Mouse (Mus musculus): Measurements from ENCODE around the gene Wwp2. TPM values are rescaled to one million over a fixed set of nuclear protein-coding genes. Genes with fewer than 3 reads are reported as not detected.
"Not testable (repeated sequence)": the region's sequence is repeated elsewhere in the genome, so short reads cannot be mapped to it uniquely, and the experiment has no call there.

Gene Wwp2
- total RNA-seq, 1 experiment from 2014 or later: 102 TPM

DNA sequence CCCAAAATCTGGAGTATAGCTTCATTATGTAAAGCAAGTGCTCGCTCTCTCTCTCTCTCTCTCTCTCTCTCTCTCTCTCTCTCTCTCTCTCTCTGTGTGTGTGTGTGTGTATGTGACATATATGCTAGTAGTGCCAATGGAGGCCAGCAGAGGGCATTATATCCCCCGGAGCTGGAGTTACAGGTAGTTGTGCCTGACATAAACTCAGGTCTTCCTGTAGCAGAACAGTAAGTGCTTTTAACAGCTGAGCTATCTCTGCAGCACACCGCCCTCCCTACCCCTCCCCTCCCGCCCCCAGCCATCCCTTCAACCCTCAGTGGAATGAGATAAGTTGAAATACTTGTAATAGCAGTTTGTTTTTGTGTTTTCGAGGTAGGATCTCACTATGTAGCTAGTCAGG lies 30.5 kb downstream of the Wwp2 start:
- ATAC-seq (ENCODE audit: extremely low read depth, insufficient number of reproducible peaks, low FRiP score, poor library complexity, severe bottlenecking): no peak

DNA sequence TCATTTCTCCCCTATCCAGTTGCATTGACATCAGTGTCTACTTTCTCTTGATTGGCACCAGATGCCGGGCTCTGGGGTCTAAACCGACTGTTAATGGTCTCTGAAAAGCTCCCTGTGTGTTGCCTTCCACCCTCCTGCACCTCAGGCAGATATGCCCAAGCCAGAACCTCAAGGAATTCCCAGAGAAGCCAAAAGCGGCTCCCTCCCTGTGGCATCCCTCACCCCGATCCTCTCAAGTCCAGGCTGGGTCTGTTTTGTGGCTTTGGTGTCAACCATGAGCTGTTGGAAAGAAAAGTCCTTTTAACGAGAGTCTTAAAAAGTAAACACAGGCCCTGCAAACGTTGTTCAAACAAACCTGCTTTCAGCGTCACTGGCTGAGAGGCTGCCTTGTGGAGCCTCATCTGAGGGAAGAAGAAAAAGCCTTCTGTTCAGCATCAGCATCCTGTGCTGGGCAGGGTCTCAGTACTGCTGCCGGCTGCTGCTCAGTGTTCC lies 32.7 kb downstream of the Wwp2 start:
- ATAC-seq (ENCODE audit: extremely low read depth, insufficient number of reproducible peaks, low FRiP score, poor library complexity, severe bottlenecking): no peak

DNA sequence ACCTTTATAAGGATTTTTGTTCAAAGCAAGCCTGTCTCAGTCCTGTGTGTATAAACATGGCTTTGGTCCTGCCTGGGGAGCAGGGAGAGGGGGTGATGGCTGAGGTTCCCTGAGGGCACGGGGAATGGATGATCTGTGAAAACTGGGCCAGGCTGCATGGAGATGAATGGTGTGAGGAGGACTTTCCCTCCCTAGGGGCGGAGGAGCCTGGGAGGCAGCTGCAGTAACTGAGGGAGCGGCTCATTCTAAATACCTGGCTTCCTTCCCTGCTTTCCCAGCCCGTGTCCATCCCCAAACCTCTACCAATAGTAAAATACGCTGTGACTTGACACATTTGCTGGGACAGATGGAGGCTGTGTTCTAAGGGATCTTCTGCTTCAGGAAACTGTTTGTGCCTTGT lies 34.1 kb downstream of the Wwp2 start:
- ATAC-seq (ENCODE audit: extremely low read depth, insufficient number of reproducible peaks, low FRiP score, poor library complexity, severe bottlenecking): no peak

DNA sequence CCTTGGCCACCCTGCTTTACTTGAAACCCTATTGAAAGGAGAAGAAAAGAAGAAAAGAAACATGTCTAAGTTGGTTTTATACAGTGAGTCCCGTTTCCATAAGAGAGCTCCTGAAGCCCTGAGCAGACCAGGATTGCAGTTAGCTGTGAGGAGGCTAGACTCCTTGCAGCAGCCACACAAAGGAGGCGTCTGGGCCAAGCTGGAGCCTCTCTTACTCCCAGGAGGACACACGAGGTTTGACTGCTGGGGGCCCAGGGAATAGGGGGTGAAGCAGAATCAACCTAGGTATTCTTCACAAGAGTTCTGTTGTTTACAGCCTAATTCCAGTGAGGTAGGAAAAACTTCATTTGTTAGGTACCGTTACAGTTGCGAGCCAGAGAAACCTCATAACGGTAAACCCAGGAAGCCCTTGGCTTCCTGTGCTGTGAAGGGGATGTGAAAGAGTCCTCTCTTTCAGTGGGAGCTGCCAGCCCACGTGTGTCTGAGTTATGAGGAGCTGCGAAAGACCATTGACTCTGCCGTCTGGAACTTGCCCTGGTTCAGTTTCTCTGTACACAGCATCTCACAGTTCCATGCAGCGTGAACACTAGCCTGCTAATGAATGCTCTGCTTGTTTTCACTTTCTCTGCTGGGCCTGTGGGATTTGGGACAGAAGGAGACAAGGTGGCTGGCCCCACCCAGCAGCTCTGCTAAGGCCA lies 36.4 kb downstream of the Wwp2 start:
- ATAC-seq (ENCODE audit: extremely low read depth, insufficient number of reproducible peaks, low FRiP score, poor library complexity, severe bottlenecking): no peak

DNA sequence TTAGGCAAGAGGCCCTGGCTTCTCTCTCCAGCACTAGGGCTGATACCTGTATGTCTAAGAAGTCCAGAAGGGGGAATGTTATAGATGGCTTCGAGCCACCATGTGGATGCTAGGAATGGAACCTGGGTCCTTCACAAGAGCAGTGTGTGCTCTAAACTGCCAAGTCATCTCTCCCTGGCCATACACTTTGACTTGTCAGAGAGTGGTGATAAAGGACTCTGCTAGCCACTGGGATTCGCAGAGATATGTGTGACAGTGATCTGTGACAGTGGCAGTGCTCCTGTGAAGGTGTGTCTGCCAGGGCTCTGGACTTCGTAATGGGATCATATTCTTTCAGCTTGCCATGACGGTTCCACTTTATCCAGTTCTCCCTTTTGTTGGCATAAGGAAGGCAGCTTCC lies 37.2 kb downstream of the Wwp2 start:
- ATAC-seq (ENCODE audit: extremely low read depth, insufficient number of reproducible peaks, low FRiP score, poor library complexity, severe bottlenecking): no peak

DNA sequence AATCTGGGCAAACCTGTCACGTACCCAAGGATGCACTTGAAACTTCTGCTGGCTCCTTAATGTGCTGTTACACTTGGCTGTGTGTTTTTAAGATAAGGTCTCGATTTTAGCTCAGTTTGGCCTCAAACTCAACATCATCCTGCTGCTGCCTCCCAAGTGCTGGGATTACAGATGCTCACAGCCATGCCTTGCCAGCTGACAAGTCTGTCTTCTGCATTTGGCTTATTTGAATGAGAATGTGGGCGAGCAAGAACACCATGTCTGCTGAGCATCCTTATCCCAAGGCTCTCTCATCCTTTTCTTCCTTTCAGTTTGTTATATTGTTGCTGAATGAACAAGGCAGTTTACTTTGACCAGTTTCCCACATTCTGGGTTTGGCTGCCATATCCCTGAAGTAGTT lies 39.4 kb downstream of the Wwp2 start:
- ATAC-seq (ENCODE audit: extremely low read depth, insufficient number of reproducible peaks, low FRiP score, poor library complexity, severe bottlenecking): no peak

DNA sequence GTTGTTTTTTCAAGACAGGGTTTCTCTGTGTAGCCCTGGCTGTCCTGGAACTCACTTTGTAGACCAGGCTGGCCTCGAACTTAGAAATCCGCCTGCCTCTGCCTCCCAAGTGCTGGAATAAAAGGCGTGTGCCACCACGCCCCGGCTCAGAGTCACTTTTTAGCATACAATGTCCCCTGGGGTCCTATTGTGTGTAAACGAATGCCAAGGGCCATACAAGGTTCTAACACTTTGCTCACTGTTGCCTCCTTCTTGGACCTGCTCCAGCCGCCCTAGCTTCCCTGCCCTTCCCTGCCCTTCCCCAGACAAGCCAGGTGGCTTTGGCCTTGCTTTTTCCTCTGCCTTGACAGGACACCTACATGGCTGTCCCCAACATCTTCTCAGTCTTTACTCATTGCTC lies 40.6 kb downstream of the Wwp2 start:
- ATAC-seq (ENCODE audit: extremely low read depth, insufficient number of reproducible peaks, low FRiP score, poor library complexity, severe bottlenecking): not testable (repeated sequence)

DNA sequence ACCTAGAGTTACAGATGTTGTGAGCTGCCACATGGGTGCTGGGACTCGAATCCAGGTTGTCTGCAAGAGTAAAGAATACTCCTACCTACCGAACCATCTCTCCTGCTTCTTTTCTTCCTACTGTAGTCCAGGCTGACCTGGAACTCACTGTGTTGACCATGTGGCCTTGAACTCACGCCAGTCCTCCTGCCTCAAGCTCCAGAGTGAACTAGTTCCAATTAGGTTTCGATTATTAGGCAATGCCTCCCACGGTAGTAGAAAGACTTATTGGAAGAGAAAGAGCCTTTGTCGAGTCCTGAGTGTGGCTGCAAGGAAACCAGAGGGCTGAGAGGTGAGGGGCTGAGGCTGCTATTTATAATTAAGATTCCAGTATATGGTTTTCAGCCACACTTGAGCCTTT lies 42.6 kb downstream of the Wwp2 start:
- no peak for ATAC-seq (ENCODE audit: extremely low read depth, insufficient number of reproducible peaks, low FRiP score, poor library complexity, severe bottlenecking)

DNA sequence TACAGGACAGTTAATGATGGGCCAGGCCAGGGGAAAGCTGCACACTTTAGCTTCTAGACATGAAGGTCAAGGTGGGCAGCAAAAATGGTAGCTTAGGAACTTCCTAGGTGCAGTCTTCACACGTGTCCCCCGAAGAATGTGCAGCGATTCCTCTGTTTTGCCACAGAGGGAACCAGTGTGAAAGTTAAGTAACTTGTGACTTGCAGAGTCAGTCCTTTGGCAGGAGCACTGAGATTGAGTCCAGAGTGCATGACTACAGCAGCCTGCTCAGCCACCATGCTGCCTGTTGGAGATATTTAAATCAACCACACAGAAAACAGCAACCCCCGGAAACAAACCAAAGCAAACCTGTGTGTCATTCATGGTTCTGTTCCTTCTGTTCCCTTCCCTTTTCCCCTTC lies 44.3 kb downstream of the Wwp2 start:
- no peak for ATAC-seq (ENCODE audit: extremely low read depth, insufficient number of reproducible peaks, low FRiP score, poor library complexity, severe bottlenecking)

DNA sequence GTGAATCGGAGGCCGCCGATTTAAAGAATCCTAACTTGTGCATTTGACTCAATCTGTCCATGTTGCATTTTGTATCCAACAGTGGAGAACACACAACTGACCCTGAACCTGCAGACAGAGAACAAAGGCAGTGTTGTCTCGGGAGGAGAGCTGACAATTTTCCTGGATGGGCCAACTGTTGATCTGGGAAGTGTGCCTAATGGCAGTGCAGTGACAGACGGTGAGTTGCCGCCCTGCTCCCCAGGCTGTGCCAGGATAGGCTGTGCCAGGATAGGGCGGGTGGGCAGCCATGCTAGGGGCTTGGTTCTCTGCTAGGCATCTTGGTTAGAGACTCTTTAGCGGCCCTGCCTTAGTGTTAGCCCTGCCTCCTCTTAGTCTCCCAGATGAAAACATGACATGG lies 47.1 kb downstream of the Wwp2 start:
- ATAC-seq (ENCODE audit: extremely low read depth, insufficient number of reproducible peaks, low FRiP score, poor library complexity, severe bottlenecking): no peak

DNA sequence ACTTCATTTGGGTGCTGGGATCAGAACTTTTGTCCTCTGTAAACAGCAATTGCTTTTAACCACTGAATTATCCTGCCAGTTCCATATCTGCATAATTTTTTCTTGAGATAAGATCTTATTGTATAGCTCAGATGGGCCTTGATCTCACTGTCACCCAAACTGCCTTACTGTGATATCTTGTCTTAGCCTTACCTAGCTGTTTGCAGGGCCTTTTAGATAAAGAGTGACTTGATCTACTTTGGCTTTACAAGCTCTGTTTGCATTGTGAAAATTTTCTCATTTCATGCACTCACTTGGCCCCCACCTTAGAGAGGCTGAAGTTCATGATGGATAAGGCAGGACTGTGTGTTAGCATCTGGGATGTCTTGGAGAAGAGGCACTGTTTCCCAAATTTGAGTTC lies 48.8 kb downstream of the Wwp2 start:
- ATAC-seq (ENCODE audit: extremely low read depth, insufficient number of reproducible peaks, low FRiP score, poor library complexity, severe bottlenecking): no peak

DNA sequence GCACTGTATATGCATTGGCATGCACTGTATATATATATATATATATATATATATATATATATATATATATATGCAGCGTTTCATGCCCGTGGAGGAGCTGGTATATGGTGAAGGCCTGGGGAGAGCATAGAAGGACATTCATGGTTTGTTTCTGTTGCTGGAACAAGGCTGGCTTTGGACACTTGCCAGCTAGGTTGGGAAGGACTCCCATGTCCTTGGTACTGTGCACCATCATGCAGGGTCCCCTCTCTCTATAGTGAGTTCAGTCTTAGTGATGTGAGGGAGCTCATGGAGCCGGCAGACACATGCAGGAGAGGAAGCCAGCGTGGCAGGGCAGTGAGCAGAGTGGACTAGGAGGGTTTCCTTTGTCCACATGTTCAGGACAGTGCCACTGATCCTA lies 52.4 kb downstream of the Wwp2 start:
- ATAC-seq (ENCODE audit: extremely low read depth, insufficient number of reproducible peaks, low FRiP score, poor library complexity, severe bottlenecking): no peak

DNA sequence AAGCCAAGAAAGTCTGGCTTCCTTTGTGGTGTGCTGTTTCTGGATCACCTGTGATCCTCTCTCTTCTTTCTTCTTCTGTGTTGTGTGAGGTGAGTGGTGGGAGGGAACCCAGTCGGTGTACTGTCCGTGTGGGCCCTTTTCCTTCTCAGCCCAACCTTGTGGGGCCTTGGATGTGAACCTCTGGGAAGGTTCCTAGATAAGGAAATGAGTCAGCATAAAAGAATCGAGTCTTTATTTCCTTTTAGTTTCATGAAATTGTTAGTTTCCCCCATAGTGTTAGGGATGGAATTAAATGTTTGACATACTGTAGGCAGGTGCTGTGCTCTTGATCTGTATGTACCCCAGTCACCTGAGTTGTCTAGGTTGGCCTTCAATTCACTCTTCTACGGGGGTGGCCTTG lies 52.9 kb downstream of the Wwp2 start:
- no peak for ATAC-seq (ENCODE audit: extremely low read depth, insufficient number of reproducible peaks, low FRiP score, poor library complexity, severe bottlenecking)

DNA sequence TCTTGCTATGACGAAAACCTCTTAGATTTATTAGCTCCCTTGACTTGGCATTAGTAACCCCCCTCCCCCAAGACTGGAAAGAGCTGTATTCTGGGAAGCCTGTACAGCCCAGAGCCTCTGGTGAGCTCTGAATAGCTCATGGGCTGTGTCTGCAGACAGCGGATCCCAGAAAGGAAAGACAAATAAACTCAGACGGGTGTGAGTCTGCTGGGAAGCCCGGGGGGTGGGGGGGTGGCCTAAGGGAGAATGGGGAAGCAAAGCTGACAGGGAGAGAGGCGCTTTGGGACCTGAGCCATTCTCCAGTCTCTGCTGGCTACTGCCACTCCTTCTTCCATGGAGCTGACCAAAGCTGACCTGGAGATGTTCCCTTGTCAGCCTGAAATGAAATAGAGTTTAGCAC lies 53.8 kb downstream of the Wwp2 start:
- ATAC-seq (ENCODE audit: extremely low read depth, insufficient number of reproducible peaks, low FRiP score, poor library complexity, severe bottlenecking): no peak

DNA sequence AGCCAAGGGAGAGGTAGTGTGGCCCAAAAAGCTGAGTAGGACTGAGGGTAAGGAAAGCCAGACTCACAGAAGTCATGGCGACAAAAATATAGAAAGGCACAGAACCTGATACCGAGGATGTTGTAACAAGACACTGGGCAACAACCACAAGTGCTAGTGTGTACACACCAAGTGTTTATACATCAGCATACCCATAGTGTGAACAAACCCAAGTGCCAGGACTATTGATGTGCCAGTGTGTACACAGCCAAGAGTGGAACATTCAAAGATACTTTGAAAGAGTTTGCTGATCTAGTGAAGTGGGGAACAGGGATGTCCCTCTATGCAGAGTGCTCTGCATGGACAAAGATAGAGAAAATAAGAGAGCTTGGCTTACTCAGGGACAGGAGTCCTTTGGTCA lies 54.5 kb downstream of the Wwp2 start:
- no peak for ATAC-seq (ENCODE audit: extremely low read depth, insufficient number of reproducible peaks, low FRiP score, poor library complexity, severe bottlenecking)

DNA sequence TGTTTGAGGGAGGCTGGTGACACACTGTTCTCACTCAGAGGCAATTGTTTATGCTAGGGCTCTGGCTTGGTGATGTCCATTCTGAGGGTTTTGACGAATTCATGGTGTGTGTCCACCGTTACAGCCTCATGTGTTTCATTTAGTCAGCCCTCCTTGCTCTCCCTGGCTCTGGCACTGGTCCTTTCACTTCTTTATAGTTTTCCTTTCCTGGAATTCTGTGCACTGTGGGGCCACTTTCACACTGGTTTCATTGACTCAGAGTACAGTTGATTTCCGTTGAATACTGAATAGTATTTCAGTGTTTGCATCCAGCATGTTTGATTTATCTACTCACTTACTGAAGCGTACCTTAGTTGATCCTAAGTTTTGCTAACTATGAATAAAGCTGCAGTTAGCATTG lies 55.0 kb downstream of the Wwp2 start:
- ATAC-seq (ENCODE audit: extremely low read depth, insufficient number of reproducible peaks, low FRiP score, poor library complexity, severe bottlenecking): no peak

DNA sequence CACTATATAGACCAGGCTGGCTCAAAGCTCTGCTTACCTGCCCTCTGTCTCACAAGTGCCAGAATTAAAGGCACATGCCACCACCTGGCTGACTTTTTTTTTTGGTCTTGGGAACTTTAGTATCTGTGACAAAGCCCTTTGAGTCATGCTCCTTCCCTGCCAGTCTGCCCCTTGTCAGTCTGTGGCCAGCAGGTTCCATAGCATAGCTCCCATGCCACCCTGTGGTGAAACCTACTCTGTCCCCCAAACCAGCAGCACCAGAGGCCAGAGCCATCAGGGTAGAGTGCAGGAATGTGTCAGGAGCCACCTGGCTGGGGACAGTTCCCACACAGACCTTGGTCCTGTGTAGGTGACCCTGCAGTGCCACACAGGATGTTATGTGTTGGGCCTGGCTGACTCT lies 55.7 kb downstream of the Wwp2 start:
- ATAC-seq (ENCODE audit: extremely low read depth, insufficient number of reproducible peaks, low FRiP score, poor library complexity, severe bottlenecking): no peak

DNA sequence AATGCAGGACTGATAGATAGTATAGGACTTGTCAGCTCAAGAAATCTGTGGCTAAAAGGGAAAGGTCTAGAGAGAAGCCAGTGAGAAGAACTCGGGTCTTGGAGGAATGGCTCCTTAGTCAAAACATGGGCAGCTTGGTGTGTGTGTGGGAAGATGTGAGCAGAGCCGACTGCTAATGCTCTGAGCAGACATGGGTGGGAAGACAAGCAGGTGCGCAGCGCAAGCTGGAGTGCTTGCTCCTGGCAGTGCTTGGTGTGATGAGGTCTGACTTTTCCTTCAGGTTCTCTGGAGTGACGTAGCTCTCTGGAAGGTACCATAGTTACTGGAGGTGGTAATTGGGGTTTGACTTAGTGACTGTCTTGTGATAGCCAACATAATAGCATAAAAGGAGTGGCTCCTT lies 56.6 kb downstream of the Wwp2 start:
- no peak for ATAC-seq (ENCODE audit: extremely low read depth, insufficient number of reproducible peaks, low FRiP score, poor library complexity, severe bottlenecking)

DNA sequence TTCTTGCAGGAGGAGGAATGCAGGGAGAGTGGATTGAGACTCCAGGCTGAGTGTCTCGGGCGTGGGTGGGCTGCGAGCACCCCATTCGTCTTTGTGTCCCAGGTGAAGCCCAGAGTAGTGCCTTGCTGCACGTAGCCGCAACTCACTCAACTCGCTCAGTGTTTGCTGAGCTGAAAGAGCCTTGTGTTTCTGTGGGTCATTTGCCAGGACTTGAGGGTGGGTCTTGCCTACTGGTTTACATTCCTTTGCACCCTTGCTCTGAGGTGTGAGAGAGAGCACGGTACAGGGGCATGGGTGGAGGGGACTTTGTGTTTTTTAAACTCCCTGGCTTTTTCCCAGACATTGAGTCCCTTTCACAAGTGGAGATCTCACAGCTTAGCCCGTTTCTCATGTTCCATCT lies 59.3 kb downstream of the Wwp2 start:
- ATAC-seq (ENCODE audit: extremely low read depth, insufficient number of reproducible peaks, low FRiP score, poor library complexity, severe bottlenecking): no peak

DNA sequence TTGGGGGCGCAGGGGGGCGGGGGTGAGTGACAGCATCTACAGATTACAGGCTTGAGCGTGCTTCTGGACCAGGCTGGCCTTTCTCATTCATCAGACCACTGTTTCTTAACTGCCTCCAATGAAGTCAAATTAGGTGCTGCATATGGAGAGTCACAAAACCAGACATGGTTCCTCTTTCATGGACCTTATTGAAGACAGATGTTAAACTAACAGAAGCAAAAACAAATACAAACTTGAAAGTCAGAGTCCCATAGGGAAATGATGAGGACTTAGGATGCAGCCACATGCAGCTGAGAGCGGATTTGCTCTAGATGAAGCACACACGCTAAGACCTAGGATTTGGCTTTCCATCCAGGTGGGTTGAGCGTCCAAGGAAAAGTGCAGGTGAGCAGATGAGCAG lies 61.5 kb downstream of the Wwp2 start:
- ATAC-seq (ENCODE audit: extremely low read depth, insufficient number of reproducible peaks, low FRiP score, poor library complexity, severe bottlenecking): no peak

DNA sequence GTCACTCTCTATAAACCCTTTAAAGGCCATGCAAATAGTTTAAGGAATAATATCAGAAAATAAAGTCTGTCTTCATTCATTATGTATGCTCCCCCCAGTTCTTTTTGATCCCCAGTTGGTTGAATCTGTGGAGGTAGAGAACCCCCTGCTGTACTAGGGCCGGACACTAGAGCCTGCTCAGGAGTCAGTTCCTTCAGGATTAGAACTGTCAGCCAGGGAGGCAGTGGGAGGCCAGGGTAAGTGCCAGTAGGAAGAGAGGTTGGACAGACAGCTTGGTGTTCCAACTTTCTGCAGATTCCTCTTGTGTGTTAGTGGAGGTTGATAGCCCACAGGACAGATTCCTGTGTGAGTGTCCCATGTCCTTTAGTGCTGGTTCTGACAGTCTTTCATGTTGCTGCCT lies 62.2 kb downstream of the Wwp2 start:
- ATAC-seq (ENCODE audit: extremely low read depth, insufficient number of reproducible peaks, low FRiP score, poor library complexity, severe bottlenecking): no peak

Data from neutrophil, adult 5-6 weeks (primary cell).